Mouse (Mus musculus) G1E (cell line): ENCODE data around the gene Efnb2.

Experiments
- CTCF ChIP-seq: IDR thresholded peaks from 2 replicates; pipeline ENCODE4 v1.5.1; 2012; ENCODE audit warnings: low read depth, low read length, inconsistent platforms, mixed read lengths
- POLR2AphosphoS5 ChIP-seq: IDR thresholded peaks from 2 replicates; pipeline ENCODE4 v1.6.1; 2012; ENCODE audit warnings: low read depth, low read length, inconsistent platforms; ENCODE audit not compliant: insufficient replicate concordance
- TAL1 ChIP-seq: conservative IDR thresholded peaks from 2 replicates; pipeline ENCODE4 v1.6.1; 2012; ENCODE audit warnings: low read depth, low read length, inconsistent platforms, mixed read lengths

DNA sequence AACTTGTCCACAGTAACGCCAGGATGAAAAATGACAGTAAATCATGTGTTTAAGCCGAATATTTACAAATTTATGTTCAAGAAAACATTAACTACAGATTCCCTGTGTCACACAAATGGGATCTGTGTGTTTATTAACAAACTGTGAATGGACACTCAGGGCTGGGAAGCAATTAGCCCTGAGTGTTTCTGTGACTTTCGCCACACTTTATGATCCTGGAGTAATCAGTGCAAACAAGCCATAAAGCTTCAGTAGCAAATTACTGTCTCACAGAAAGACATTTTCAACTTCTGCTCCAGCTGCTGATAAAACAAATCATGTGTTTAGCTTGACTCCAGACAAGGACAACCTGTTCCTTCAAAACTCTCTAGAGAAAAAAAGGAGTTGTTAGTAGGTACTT lies 21.7 kb upstream of the Efnb2 start:
- no peak for TF ChIP-seq CTCF
- no peak for TF ChIP-seq POLR2AphosphoS5
- TF ChIP-seq TAL1, result no peak
